Mouse (Mus musculus) G1E (cell line): ENCODE data around the gene Tstd1.

Experiments used
- CTCF ChIP-seq: IDR thresholded peaks from 2 replicates; pipeline ENCODE4 v1.5.1; 2012; ENCODE audit warnings: low read depth, low read length, inconsistent platforms, mixed read lengths
- GATA1 ChIP-seq: IDR thresholded peaks from 2 replicates; pipeline ENCODE4 v1.6.1; 2012; ENCODE audit warnings: borderline replicate concordance, low read length, inconsistent platforms, mixed read lengths
- GATA2 ChIP-seq: IDR thresholded peaks from 2 replicates; pipeline ENCODE4 v1.6.1; 2012; ENCODE audit warnings: low read depth, low read length, inconsistent platforms, borderline replicate concordance
- TAL1 ChIP-seq: conservative IDR thresholded peaks from 2 replicates; pipeline ENCODE4 v1.6.1; 2012; ENCODE audit warnings: low read depth, low read length, inconsistent platforms, mixed read lengths

GRCm38 (mm10) chr1:171373946-171374345, 44.7 kb upstream of the Tstd1 start:
- TF ChIP-seq CTCF (no peak), GATA1 (no peak), TAL1 (no peak), GATA2 (no peak)
